Mouse (Mus musculus): ENCODE results near the gene Egr2.

- TF ChIP-seq CTCF (IDR thresholded peaks at IDR 0.05; ENCODE audit: low read depth, low read length): no peak
- no peak for TF ChIP-seq EP300 (IDR thresholded peaks at IDR 0.05; ENCODE audit: insufficient read depth, low read depth, low read length)
These were observed 31.2 kb upstream of the Egr2 start for GRCm38 (mm10) chr10:67504046-67504445.
